Mouse (Mus musculus) right cerebral cortex, postnatal 10 days (tissue): ENCODE results near the gene Cfap46.

Experiments used
- DNase-seq, 2 experiments: peaks; one replicate each; pipeline ENCODE4 v3.0.0; 2021; ENCODE audit warnings: low spot score in 2 of 2

Cfap46 gene

DNA sequence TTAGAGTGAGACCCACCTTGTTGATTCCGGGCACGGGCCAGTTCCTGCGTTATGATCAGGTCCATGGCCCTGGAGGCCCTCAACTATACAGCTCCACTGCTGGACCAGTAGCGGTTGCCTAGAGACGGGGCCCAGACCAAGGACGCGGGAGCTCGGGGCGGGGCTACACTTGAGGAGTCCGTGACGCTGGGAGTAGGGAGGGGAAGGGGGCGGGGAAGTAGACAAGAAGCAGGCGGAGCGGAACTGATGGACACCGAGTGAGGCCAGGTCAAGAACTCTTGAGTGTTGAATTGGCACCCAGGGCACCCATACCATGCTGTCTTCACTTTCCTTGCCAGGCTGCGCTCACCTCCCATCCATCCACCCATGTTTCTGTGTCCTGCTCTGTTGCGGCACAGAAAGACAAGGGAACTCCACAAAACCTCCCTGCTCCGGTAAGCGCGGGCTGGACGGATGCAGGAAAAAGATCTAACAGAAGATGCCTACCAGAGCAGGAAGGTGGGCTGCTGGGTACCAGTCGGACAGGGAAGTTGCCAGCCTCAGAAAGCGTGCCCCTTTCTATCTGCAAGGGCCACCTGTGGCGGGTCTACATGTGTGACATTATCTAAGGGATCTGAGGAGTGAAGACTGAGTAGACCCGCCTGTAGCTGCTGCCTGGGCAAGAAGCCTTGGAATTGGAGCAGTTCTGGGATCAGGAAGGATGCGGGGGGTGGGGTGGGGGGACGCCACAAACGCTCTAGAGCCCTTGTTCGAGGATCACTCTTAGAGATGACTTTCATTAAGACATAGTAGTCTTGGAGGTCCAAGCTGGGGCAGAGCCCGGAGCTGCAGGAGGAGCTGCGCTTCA, at the start of gene Cfap46:
Cfap46 (minus strand) TSS at position 112 of the 847 bp plus-strand sequence.
- peak; percentile 84 to 85 for DNase-seq

- no peak for DNase-seq
Measured at GRCm38 (mm10) chr7:139731276-139731696, 47.7 kb upstream of the Cfap46 start.

DNA sequence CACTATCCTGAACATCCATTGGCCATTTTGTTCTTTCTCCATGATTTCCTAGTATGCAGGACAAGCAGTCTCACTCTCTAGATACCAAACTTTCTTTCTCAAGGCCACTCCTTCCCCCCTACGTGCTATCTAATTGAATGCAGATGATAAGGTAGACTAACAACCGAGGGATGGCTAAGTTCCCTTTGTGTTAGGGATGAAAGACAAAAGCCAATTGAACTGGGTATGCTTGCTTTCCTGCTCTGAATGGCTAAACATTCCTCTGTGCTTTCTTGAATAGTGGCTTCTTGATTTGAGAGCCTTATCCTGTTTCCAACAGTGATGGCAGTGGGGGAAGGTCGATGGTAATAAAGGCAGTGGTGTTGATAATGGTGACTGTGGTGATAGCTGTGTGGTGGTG, 43.5 kb upstream of the Cfap46 start:
- no peak for DNase-seq

DNA sequence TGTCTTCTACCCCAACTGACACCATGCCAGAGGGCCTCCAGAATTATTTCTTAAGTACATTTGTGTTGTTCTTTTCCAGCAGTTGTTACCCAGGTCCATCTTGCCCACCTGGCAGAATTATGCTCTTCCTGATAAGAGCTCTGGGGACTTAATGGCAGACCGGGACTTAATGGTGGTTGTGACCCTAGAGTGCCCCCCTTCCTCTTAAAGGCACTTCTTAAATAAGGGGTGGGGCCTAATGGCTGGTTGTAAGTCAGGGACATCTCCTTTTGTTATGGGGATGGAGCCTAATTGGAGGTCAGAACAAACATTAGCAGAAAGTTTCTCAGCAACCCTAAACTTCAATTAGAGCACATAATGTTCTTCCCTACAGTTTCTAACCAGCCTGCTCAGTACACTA, 42.0 kb upstream of the Cfap46 start:
- DNase-seq, result no peak

- DNase-seq, result no peak
Measured at GRCm38 (mm10) chr7:139723986-139724385, 40.4 kb upstream of the Cfap46 start.

- no peak for DNase-seq
Measured at GRCm38 (mm10) chr7:139721196-139721595, 37.6 kb upstream of the Cfap46 start.

DNA sequence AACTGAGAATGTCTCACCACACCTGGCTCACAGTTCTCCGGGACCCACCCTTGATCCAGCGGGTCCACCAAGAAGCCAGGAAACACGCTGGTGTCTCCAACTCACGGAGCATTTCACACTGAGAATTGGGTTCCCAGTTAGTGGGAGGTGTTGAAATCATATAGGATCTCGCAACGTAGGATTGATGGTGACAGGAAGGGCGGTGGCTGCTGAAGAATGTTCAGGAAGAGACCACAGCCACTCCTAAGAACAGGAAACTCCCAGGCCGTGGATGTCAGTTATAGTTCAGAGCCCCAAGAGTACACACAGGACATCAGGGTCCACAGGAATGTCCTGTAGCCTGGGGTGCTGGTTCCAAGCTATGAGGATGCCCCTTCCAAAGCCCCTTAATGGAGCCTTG, 34.2 kb upstream of the Cfap46 start:
- DNase-seq, result no peak

DNA sequence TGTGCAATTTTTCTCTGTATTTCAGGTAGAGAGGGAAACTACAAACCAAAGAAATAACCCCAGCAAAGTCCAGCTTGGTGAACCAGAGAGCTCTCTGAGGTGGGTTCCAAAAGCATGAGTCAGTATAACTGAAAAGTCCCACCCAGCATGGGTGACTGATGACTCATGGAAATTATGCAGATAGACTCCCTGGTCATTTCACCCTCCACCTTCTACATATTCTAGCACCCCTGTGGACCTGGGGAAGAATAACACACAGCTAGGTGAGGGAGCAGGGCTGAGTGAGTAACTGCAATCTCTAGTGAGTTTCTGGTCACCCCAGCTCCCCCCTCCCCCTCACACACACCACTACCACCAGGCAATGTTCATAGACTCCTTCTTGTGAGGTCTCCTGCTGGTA, 28.2 kb upstream of the Cfap46 start:
- DNase-seq, result no peak

DNA sequence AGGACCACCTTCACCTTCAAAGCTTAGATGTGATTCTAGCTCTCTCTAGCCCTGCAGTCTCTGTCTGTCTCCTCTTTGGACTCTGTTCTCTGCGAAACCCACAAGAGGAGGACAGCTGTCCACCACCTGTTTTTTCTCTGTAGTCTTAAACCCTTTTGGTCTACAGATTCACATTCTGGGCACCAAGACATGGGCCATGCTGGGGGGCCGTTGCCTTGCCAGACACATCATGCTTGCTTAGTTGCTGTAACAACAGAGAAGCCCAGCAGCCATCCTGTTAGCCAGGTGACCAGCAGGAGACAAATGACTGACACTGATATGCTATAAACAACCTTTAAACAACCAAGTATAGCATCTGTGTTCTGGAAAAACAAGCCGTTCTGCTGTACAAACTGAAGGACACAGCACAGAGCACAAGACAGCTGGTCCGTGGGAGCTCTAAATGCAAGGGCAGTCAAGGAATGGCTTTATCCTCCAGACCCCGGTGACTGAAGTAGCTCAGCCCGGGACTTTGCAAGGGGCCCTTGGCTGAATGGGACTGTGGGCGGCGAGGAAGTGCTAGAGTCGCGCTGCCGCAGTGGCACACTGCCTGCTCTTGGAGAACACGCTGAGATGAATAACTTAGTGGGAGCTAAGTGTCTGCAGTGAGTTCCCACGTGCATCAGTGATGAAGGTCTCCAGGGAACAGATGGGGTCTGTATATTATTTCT, 22.9 kb upstream of the Cfap46 start:
- peak; percentile 77 to 80 for DNase-seq

DNA sequence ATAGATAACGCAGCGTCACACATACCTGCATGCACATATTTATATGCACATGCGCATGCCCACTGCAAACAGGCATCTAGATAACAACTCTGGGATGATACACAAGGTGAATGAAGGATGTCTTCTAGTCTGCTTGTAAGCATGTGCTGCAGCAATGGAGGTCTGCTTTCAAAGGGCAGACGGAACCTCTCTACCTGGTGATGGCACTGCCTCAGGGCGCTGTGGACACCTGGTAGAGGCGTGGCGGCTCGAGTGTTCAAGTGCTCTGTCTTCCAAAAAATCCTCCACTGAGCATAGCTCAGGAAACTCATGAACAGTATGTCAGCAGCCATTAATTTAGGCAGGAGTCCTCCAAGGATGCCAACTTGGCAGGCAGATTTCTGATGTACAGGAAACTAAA, 22.2 kb upstream of the Cfap46 start:
- no peak for DNase-seq

- no peak for DNase-seq
Measured at GRCm38 (mm10) chr7:139705081-139705480, 21.5 kb upstream of the Cfap46 start.

DNA sequence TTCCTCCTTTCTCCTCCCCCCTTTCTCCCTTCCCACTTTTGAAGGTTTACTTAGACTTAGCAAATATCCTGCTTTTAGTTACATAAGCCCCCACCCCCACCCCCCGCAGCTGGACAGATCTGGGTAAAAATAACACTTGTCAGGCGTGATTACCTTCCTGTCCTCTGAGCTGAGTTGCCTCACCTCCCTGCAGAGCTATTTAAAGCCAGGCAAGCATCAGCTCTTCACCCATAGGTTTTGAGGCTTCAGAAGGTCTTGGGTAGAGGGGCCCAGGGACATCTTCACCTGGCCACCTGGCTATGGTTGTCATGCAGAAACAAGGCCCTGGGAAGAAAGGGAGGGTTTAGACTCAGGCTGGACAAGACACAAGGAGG, 20.2 kb upstream of the Cfap46 start:
- no peak for DNase-seq

DNA sequence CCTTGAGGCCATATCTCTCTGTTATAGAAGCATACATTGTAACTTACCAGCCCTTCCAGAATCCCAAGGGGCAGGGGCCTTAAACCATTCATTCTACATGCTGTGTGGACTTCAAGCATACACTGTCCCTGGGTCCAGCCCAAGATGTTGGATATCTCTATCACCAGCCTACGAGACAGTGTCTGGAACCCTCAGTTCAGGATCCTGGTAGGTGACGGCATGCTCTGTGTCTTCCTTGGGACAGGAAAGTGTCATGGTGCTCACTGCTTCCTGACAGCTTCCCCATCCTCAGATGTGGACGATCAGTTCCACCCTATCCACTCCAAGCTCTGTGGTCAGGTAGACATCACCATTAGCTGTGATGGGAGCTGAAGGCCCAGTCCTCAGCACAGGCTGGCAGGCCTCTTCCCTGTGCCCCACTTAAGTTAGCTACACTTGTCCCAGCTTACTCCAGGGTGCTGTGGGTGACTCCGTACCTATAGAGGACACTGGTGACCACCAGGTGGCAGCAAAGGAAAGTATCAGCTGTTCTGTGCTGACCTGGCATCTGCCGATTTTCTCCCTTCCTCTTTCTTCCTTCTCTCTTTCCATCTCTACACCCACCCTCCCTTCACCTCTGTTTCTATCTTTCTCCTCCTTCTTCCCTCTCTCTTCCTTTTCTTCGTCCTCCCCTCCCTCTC, 19.7 kb upstream of the Cfap46 start:
- peak; percentile 87 to 92 for DNase-seq

DNA sequence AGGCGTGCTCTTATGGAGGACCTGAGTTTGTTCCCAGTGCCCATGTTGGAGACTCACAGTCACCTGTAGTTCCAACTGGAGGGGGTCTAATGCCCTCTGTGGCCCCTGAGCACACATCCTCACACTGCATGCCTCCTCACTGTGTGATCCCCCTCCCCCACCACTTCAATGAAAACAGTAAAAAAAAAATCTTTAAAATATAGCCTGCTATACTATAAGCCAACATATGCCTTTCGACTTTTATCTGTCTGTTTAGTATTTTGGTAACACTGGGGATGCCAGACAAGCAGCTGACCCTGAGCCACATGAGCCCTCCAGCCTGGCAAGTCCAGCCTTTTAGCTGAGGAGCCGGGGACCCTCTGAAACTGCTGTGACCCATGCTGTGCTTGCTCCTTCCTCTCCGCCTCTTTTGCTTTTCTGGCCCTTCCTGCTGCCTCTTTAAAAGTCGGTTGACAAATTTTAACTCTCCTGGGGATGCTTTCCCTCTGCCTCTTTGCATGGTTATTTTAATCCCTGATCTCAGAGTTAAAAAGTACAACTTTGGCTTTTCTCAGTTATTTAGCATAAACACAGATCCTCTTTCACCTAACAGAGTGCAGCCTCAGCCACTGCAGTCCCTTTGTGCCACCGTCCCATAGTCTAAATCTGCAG, 18.2 kb upstream of the Cfap46 start:
- DNase-seq, result no peak

- peak; percentile 55 to 76 for DNase-seq
Measured at GRCm38 (mm10) chr7:139692641-139693294, 9.2 kb upstream of the Cfap46 start.

GRCm38 (mm10) chr7:139692211-139692610, 8.6 kb upstream of the Cfap46 start:
- DNase-seq, result no peak

DNA sequence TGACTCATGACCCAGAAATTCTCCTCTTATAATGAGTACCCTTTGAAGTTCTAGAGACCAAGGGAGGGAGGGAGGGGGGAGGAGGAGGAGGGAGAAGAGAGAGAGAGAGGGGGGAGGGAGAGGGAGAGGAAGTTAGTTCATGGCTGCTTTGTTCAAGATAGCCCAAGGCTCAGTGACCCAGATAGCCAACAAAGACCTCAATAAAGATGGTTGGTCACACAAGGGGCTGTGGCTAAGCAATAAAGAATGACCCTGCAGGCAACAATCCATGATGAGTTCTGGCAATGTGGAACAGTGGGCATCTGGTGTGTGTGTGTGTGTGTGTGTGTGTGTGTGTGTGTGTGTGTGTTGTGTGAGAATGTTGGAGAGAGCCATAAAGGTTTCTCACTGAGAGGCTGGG, 1.7 kb upstream of the Cfap46 start:
- DNase-seq, result no peak

GRCm38 (mm10) chr7:139684553-139684929, 924 bp upstream of the Cfap46 start:
- DNase-seq, result peak; percentile 94

DNA sequence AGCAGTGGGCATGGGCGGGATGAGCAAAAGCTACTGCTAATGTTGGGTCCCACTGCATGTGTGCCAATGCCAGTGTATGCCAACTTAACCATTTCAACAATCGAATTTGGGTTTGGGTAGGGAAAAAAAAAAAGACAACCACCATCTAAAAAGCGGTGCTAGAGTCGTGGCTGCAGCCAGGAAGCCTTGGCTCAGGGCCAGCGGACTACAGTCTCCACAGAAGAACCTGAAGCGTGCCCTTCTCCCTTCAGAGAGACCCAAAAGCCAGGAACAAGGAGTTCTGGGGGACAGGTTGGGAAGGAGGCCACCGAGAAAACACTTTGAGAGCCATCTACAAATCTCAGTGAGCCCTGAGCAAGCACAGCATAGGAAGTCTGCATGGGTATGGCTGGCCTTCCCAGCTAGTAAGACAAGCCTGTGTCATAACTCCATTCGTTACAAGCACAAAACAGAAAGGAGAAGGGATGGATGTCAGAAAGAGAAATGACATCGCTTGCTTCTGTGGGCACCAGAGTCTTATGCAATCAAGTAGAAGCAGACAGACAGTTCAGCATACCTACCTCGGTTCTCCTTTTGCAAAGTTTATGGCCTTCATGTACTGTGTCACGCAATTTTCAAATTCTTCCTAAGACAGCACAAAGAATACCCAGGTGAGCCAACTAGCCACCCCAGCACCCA, 1.6 kb downstream of the Cfap46 start:
- DNase-seq, result no peak

DNA sequence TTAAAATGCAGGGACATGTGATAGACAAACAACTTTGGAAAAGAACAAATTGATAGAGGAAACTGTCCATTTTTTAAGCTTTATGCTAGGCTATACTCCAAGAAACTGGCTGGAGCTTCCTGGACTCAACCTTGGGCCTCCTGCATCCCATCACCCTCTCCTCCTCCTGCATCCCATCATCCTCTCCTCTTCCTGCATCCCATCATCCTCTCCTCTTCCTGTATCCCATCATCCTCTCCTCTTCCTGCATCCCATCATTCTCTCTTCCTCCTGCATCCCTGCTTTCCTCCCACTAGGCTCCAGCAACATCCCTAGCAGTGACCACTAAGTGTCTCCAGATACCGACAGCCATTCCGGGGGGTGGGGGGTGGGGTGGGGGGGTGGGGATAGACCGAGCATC, 7.2 kb downstream of the Cfap46 start:
- no peak for DNase-seq

- peak in 1 of 2 experiments; percentile 65 for DNase-seq
Measured at GRCm38 (mm10) chr7:139666871-139667270, 16.7 kb downstream of the Cfap46 start.
